Mouse (Mus musculus): ENCODE results near the gene Mst1r.

DNA sequence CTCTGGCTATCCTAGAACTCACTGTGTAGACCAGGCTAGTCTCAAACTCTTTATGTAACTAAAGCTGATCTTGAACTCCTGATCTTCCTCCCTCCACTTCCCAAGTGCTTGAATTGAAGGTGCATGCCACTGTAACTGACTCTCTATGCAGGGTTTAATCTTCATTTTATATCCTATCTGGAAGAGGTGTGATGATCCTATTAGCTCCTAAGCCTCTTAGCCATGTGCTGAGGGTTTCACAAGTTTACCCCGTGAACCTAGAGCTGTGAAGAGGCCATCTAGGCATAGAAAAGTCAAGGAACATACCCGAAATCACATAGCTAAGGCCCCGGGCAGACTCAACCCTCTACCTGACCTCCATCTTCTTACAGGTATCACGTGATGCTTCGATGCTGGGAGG is 12.8 kb downstream of the Mst1r start:
- TF ChIP-seq POLR2A (IDR thresholded peaks at IDR 0.05; ENCODE audit: control insufficient read depth, low read depth, low read length) (no peak), CTCF (IDR thresholded peaks at IDR 0.05; ENCODE audit: control insufficient read depth, insufficient read depth, insufficient replicate concordance, low read depth, low read length) (no peak)

Data from testis, adult 2 months (tissue).